Mouse (Mus musculus): ENCODE results near the gene Wbp1l.

DNA sequence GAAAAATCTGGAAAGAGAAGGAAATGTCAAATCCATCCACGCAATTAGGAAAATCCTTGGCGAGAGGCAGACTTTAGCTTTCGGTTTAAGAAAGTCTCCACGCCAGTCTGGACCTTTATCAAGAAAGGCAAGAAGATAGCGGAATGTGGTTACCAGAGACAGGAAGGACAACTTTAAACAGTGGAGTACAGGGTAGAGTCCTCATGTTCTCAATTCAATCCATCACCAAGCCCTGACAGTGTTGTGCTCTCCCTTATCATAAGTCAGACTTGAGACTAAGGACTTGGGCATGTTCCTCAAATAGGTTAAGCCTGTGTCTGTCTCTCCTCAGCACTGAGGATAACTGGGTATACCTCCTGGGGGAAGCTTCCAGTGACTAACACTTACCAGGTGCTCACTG, 70.9 kb downstream of the Wbp1l start:
- TF ChIP-seq CTCF (IDR thresholded peaks at IDR 0.05; ENCODE audit: insufficient read depth, low read depth, low read length) (no peak), POLR2A (IDR thresholded peaks at IDR 0.05; ENCODE audit: insufficient read depth, low read depth, low read length) (no peak)
